Mouse (Mus musculus) gastrocnemius, postnatal 14 days (tissue): ENCODE data around the gene Mbnl2. TPM values are rescaled to one million over a fixed set of nuclear protein-coding genes. Genes with fewer than 3 reads are reported as not detected.
"Not testable (repeated sequence)": the region's sequence is repeated elsewhere in the genome, so short reads cannot be mapped to it uniquely, and the experiment has no call there.

Experiments
- DNase-seq: peaks from one replicate; pipeline ENCODE4 v3.0.0; 2021; ENCODE audit warnings: mixed read lengths
- intact Hi-C: fragments of 180-260 bp; cut with DNase I; formaldehyde crosslinking; loops from one replicate; pipeline ENCODE4 v1.15.1; 2025; ENCODE audit warnings: low total_unique reads
- total RNA-seq, 2 experiments: library from RNA; stranded (reverse); gene quantifications; 2 replicates each; pipeline ENCODE4 v1.2.3; 2021

The Mbnl2 gene
- total RNA-seq, 2 experiments from 2014 or later, result 232 to 277 TPM

- intact Hi-C loops, result no loop called here
- peak; percentile 30 for DNase-seq
Observed at GRCm38 (mm10) chr14:120347410-120348315, 72.2 kb downstream of the Mbnl2 start.

GRCm38 (mm10) chr14:120349332-120349731 lies 73.9 kb downstream of the Mbnl2 start:
- no peak for DNase-seq
- intact Hi-C loops, result no loop called here

- DNase-seq, result no peak
- intact Hi-C loops, result no loop called here
Observed at GRCm38 (mm10) chr14:120352136-120352843, 76.8 kb downstream of the Mbnl2 start.

- intact Hi-C loops, result no loop called here
- no peak for DNase-seq
Observed at GRCm38 (mm10) chr14:120353211-120353610, 77.7 kb downstream of the Mbnl2 start.

- no peak for DNase-seq
- intact Hi-C loops, result no loop called here
Observed at GRCm38 (mm10) chr14:120354595-120354994, 79.1 kb downstream of the Mbnl2 start.

- intact Hi-C loops, result no loop called here
- DNase-seq, result peak; percentile 55
Observed at GRCm38 (mm10) chr14:120355040-120355741, 79.7 kb downstream of the Mbnl2 start.

GRCm38 (mm10) chr14:120355742-120356440 lies 80.4 kb downstream of the Mbnl2 start:
- no peak for DNase-seq
- intact Hi-C loops, result no loop called here

GRCm38 (mm10) chr14:120357321-120358070 lies 82.0 kb downstream of the Mbnl2 start:
- no peak for DNase-seq
- intact Hi-C loops, result no loop called here

- intact Hi-C loops, result not testable (repeated sequence)
Observed at GRCm38 (mm10) chr14:120359608-120360007, 84.1 kb downstream of the Mbnl2 start.

GRCm38 (mm10) chr14:120361121-120361520 lies 85.7 kb downstream of the Mbnl2 start:
- intact Hi-C loops, result no loop called here

More at GRCm38 (mm10) chr14:120359608-120360007, 84.1 kb downstream of the Mbnl2 start:
- DNase-seq, result not testable (repeated sequence)

GRCm38 (mm10) chr14:120362409-120362992 lies 87.0 kb downstream of the Mbnl2 start:
- no peak for DNase-seq
- intact Hi-C loops, result no loop called here

More at GRCm38 (mm10) chr14:120361121-120361520, 85.7 kb downstream of the Mbnl2 start:
- no peak for DNase-seq

GRCm38 (mm10) chr14:120363090-120363818 lies 87.8 kb downstream of the Mbnl2 start:
- intact Hi-C loops, result no loop called here
- no peak for DNase-seq

- no peak for DNase-seq
- intact Hi-C loops, result no loop called here
Observed at GRCm38 (mm10) chr14:120365088-120365487, 89.6 kb downstream of the Mbnl2 start.

GRCm38 (mm10) chr14:120366962-120367361 lies 91.5 kb downstream of the Mbnl2 start:
- no peak for DNase-seq
- intact Hi-C loops, result no loop called here

GRCm38 (mm10) chr14:120367589-120367988 lies 92.1 kb downstream of the Mbnl2 start:
- DNase-seq, result no peak
- intact Hi-C loops, result no loop called here

GRCm38 (mm10) chr14:120368456-120368855 lies 93.0 kb downstream of the Mbnl2 start:
- no peak for DNase-seq
- intact Hi-C loops, result no loop called here

- DNase-seq, result no peak
- intact Hi-C loops, result no loop called here
Observed at GRCm38 (mm10) chr14:120368914-120369391, 93.5 kb downstream of the Mbnl2 start.
